Mouse (Mus musculus) lung, adult 10 weeks (tissue): ENCODE measurements around the gene Tmed1. TPM values are rescaled to one million over a fixed set of nuclear protein-coding genes. Genes with fewer than 3 reads are reported as not detected.

Experiments
- polyA plus RNA-seq: library from polyadenylated mRNA; stranded (reverse); fragments of 350-450 nt; fragmentation: Illumina TruSeq; extraction: RNeasy Lipid Tissue Mini Kit (QIAGEN cat#74804); gene quantifications from one replicate; pipeline ENCODE4 v1.2.3, GENCODE M21; 2014; ENCODE audit warnings: low read depth, low replicate concordance; ENCODE audit not compliant: insufficient read depth

Tmed1 gene
- polyA plus RNA-seq = 29.5 TPM

DNA sequence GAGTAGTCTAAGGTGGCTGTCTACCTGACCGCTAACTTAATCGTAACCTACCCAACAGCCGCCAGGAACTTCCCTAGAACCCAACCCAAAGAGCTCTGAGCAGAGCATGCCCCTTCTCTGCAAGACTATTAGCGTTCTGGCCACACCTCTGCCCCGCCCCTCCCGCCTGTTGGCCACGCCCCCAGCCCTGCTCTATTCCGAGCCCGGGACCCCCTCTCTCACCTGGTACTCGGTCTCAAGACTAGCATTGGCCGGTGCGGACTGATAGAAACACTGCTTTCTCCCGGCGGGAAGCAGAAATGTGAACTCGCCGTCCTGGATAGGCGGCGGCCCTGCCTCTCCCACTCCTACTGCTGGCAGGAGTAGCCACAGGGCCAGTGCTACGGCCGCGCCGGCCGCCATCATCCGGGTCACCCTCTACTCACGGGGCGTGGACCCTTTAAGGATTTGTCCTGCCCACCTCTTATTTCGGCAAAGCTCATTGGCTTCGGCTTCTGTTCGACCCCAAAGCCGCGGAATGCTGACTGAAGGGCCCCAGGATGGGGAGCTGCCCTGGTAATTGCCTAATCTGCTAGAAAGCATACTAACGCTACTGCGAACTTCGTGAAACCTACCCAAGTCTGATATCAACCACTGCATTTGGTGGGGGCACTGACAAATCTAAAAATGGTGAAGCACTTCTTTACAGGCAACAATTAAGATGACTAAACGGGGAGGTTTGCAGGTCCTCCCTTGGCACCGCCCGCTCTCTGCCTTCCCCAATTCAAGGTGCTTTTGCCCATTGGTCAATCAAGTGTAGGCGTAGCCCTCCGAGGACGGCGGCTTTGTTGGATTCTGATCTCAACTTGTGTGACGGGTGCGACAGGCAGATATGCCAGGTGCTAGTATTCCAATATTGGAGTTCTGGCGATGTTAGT lies at the start of gene Tmed1:
Gene Tmed1, minus strand, starts transcription at position 481 of the 917 bp plus-strand sequence.

DNA sequence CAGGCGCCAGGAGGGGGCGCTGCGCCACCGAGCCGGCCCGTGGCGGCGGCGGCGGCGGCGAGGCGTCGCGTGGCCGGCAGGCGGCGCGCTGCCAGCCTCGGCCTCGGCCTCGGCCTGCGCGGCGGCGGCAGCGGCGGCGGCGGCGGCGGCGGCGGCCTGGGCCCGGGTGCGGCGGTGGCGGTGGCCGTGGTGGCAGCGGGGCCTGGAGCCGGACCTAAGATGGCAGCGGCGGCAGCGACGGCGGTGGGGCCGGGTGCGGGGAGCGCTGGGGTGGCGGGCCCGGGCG lies 36.7 kb upstream of the Tmed1 start, which contains the start of gene Carm1:
Gene Carm1, plus strand, starts transcription at position 106 of the 286 bp plus-strand sequence.

DNA sequence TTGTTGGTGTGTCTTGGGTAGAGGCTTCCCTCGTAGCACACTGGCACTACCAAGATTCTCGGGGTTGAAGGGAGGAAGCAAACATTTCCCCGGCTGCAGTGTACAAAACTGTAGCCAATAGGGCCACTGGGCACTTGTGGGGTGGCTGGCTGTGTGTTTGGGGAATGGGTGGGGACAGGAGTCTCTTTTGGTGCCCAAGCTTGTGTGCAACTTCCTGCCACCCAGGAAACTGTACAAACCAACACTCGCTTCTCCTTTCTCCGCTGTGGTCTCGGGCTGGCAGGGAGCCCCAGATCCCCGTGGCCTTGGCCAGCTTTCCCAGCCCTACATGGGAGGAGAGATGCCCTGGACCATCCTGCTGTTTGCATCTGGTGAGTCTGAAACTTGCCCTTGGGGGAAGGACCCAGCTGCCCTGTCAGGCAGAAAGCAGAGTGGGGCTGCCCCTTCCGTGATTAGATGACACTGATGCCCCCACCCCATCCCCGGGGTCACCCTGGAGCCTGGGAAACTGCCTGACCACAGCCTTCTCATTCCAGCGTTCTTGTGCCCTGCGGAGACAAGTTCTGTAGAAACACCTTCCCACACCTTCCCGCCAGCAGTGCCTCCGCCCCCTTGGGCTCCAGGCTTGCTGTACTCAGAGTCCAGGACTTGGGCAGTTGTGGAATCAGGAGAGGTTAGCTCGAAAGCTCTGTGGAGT lies 16.0 kb upstream of the Tmed1 start, which contains the start of gene AB124611:
Gene AB124611, plus strand, starts transcription at position 240 of the 697 bp plus-strand sequence.

Other genes starting within 250 kb of the Tmed1 start
- gene Atg4d, start 245.0 kb downstream of the Tmed1 start, polyA plus RNA-seq = 25.0 TPM
- gene Kri1, start 222.3 kb downstream of the Tmed1 start, polyA plus RNA-seq = 18.5 TPM
- gene Cdkn2d, start 218.8 kb downstream of the Tmed1 start, polyA plus RNA-seq = 20.3 TPM
- 27.2 TPM for gene Ap1m2, start 197.9 kb downstream of the Tmed1 start, polyA plus RNA-seq
- gene Slc44a2, start 189.6 kb downstream of the Tmed1 start, polyA plus RNA-seq = 118 TPM
- gene Ilf3, start 142.4 kb downstream of the Tmed1 start, polyA plus RNA-seq = 18.5 TPM
- gene Qtrt1, start 98.4 kb downstream of the Tmed1 start, polyA plus RNA-seq = 10.3 TPM
- gene Dnm2, start 85.3 kb downstream of the Tmed1 start, polyA plus RNA-seq = 47.8 TPM
- gene AB124611, start 15.9 kb upstream of the Tmed1 start, polyA plus RNA-seq = 16.2 TPM
- gene Carm1, start 36.6 kb upstream of the Tmed1 start, polyA plus RNA-seq = 14.0 TPM
- gene Timm29, start 82.5 kb upstream of the Tmed1 start, polyA plus RNA-seq = 17.7 TPM
- gene Yipf2, start 82.6 kb upstream of the Tmed1 start, polyA plus RNA-seq = 21.4 TPM
- gene Smarca4, start 105.9 kb upstream of the Tmed1 start, polyA plus RNA-seq = 16.8 TPM
- 24.1 TPM for gene Ldlr, start 213.2 kb upstream of the Tmed1 start, polyA plus RNA-seq